Mouse (Mus musculus) stomach, embryonic 15.5 days (tissue): ENCODE measurements around the gene Zfp750. TPM values are rescaled to one million over a fixed set of nuclear protein-coding genes. Genes with fewer than 3 reads are reported as not detected.
A peak's percentile ranks its signal among the peaks of the same experiment; 100 is the strongest.

Experiments used
- ATAC-seq: fragments of 200-750 bp; cut with Nextera tagmentation; 2 replicates; pipeline ENCODE4 v1.8.0; 2017; ENCODE audit warnings: low read depth, moderate number of reproducible peaks, moderate TSS enrichment; ENCODE audit not compliant: insufficient read depth, low FRiP score
- H3K27ac ChIP-seq: fragments of 300-500 bp; sonication (generic); 2 replicates; pipeline ENCODE4 v1.5.1; 2015; ENCODE audit warnings: mild to moderate bottlenecking, inconsistent platforms
- H3K27me3 ChIP-seq: fragments of 300-500 bp; sonication (generic); replicated peaks from 2 replicates; pipeline ENCODE4 v1.6.1; 2015; ENCODE audit warnings: inconsistent platforms
- H3K36me3 ChIP-seq: fragments of 300-500 bp; sonication (generic); 2 replicates; pipeline ENCODE4 v1.6.1; 2015; ENCODE audit warnings: inconsistent platforms
- H3K4me1 ChIP-seq: fragments of 300-500 bp; sonication (generic); 2 replicates; pipeline ENCODE4 v1.6.1; 2015; ENCODE audit warnings: inconsistent platforms
- H3K4me2 ChIP-seq: fragments of 300-500 bp; sonication (generic); 2 replicates; pipeline ENCODE4 v1.6.1; 2015; ENCODE audit warnings: mild to moderate bottlenecking, inconsistent platforms
- H3K4me3 ChIP-seq: fragments of 300-500 bp; sonication (generic); replicated peaks from 2 replicates; pipeline ENCODE4 v1.5.1; 2015; ENCODE audit warnings: inconsistent platforms
- H3K9ac ChIP-seq: fragments of 300-500 bp; sonication (generic); 2 replicates; pipeline ENCODE4 v1.6.1; 2015; ENCODE audit warnings: inconsistent platforms
- H3K9me3 ChIP-seq: fragments of 300-500 bp; sonication (generic); 2 replicates; pipeline ENCODE4 v1.6.1; 2016; ENCODE audit warnings: inconsistent platforms
- WGBS: fragments of 180-500 bp; shearing (Covaris S2); methylation state at CpG from one replicate; pipeline ENCODE4 v1.1.7; 2015; 5-methylcytosine and 5-hydroxymethylcytosine counted together
- polyA plus RNA-seq: library from polyadenylated mRNA; unstranded; fragments of >200 nt; fragmentation: Nextera tagmentation; extraction: Ambion mirVana; gene quantifications from 2 replicates; pipeline ENCODE4 v1.2.1, GENCODE M21; 2015

The Zfp750 gene
- polyA plus RNA-seq, 1 experiment from 2014 or later = 10.9 TPM

DNA sequence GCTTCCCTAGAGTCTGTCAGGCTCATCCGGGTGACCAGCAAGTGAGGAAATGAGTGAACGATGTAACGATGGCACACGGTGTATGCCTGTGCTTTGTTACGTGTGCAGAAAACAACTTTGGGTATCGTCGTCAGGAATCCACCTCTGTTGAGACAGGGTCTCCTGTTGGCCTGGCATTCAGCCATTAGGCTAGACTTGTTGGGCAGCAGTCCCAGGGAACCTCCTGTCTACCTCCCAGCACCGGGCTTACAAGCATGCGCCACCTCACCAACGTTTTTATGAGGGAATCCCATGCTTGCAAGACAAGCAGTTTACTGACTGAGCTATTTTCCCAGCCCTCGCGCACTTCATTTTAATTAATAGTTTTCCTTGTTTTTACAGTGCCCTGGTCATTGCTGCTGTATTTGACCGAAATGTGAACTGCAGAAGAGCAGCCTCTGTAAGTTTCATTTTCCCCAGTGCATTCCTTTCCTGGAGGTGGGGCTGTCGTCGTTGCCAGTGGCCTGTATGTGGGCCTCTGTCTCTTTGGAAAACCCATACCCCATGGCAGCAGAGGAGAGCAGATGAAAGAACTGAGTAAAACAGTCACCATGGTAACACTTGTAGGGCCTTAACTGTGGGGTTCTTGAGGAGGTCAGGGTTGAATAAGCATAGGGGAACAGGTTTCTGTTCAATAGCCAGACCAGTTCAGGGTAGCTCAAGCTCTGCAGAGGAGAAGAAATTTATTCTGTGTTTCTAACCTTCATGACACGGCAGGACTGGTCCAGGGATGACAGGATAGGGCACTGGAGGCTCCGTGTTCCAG is 30.9 kb upstream of the Zfp750 start:
- Histone ChIP-seq H3K9ac (no peak overlapping the region), H3K9me3 (no peaks in the 10 kb centered on the region), H3K27ac (peak overlapping the region; percentile 71), H3K36me3 (no peaks in the 10 kb centered on the region), H3K4me3 (no peak overlapping the region), H3K27me3 (no peaks in the 10 kb centered on the region), H3K4me1 (peaks cover 13% of the 10 kb centered on the region), H3K4me2 (peak overlapping the region; percentile 11; the same call in 1 of the 2 replicates)
- ATAC-seq = 0 out of 2 replicates have a peak, but pooled peaks have one; percentile 28
- 52% methylated on average over 17 of the region's 17 CpGs for WGBS

DNA sequence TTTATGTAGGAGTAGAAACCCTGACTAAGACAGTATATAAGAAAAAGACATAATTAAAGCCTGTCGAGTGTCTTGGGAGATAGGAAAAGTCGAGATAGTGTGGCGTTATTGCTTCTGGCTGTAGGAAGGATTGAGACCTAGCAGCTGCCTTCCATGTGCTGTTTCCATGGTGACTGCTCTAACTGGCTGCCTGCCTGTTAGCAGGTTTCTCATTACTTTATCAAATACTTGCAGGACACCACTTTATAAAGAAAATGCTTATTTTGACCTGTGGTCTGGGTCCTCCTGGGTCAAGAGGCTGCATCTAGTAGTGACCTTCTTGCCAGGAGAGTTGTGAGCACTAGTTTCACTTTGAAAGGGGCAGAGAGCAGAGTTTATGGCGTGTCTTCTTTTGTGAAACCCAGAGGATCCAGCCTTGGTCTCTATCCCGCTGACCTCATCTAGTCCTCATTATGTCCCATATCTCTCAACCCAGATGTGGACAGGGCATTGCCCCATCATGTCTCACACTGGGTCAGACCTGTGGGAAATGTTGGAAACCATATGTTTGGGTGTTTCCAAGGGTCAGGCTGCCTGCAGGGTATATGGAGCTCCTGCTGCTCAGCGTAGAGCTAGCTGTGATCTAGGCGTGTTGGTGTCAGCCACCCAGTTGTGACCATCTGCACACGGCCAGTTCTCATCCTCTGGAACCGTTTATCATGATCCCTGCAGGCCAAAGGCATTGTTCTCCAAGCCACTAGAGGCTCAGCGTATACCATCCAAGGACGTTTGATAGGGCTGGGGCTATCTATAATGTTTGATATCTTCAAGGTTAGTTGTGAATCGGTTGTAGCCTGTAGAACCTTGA is 30.1 kb upstream of the Zfp750 start:
- Histone ChIP-seq H3K27ac (peak overlapping the region; percentile 71; the same call in 1 of the 2 replicates), H3K4me2 (no peak overlapping the region), H3K36me3 (no peaks in the 10 kb centered on the region), H3K27me3 (no peaks in the 10 kb centered on the region), H3K4me1 (peaks cover 15% of the 10 kb centered on the region), H3K9ac (no peak overlapping the region), H3K4me3 (no peak overlapping the region), H3K9me3 (no peaks in the 10 kb centered on the region)
- no peak for ATAC-seq
- 60% methylated on average over 12 of the region's 12 CpGs for WGBS

DNA sequence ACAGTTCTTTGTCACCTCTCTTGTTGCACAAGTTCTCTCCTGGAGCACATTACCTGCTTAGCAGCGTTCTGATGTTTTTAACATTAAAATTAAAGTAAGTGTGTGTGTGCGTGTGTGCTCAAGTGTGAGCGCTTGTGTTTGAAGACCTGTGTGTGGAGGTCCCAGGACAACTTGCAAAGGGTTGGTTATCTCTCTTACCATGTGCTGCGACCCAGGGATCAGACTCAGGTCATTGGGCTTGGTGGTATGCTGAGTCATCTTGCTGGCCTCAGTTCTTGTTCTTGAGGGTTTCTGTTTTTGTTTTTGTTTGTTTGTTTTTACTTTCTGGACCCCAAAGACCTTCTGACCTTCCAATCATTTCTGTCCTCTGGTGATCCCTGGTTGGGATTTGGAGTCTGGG is 28.8 kb upstream of the Zfp750 start:
- no peak overlapping the region for H3K4me2 ChIP-seq
- no peak overlapping the region for H3K4me3 ChIP-seq
- no peaks in the 10 kb centered on the region for H3K27me3 ChIP-seq
- peaks cover 25% of the 10 kb centered on the region for H3K4me1 ChIP-seq
- H3K27ac ChIP-seq = no peak overlapping the region
- no peak overlapping the region for H3K9ac ChIP-seq
- ATAC-seq = no peak; the same call in 1 of the 2 replicates
- WGBS = 83% methylated on average over 4 of the region's 4 CpGs
- no peaks in the 10 kb centered on the region for H3K9me3 ChIP-seq
- H3K36me3 ChIP-seq = no peaks in the 10 kb centered on the region

DNA sequence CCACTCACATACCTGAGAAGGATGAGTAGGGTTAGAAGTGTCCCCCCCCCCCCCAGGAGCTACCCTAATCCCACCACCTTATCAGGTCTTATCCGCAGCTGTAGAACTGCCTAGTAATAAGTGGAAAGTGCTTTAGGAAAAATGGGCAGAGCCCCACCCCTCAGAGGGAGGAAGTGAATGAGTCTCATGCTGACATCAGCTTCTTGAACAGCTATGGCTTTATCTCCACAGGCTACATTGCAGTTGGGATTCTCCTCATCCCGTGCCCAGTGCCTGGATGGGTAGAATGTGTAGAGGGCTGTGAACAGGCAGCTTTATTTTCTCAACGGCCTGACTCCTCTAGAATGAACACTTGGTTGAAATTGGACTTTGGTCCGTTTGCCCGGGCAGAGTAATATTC is 28.1 kb upstream of the Zfp750 start:
- whole genome bisulfite sequencing = 76% methylated on average over 5 of the region's 5 CpGs
- no peaks in the 10 kb centered on the region for H3K36me3 ChIP-seq
- H3K27ac ChIP-seq = no peak overlapping the region
- H3K4me2 ChIP-seq = no peak overlapping the region
- peaks cover 26% of the 10 kb centered on the region for H3K4me1 ChIP-seq
- H3K4me3 ChIP-seq = no peak overlapping the region
- ATAC-seq = no peak
- no peaks in the 10 kb centered on the region for H3K9me3 ChIP-seq
- H3K27me3 ChIP-seq = no peaks in the 10 kb centered on the region
- H3K9ac ChIP-seq = no peak overlapping the region

DNA sequence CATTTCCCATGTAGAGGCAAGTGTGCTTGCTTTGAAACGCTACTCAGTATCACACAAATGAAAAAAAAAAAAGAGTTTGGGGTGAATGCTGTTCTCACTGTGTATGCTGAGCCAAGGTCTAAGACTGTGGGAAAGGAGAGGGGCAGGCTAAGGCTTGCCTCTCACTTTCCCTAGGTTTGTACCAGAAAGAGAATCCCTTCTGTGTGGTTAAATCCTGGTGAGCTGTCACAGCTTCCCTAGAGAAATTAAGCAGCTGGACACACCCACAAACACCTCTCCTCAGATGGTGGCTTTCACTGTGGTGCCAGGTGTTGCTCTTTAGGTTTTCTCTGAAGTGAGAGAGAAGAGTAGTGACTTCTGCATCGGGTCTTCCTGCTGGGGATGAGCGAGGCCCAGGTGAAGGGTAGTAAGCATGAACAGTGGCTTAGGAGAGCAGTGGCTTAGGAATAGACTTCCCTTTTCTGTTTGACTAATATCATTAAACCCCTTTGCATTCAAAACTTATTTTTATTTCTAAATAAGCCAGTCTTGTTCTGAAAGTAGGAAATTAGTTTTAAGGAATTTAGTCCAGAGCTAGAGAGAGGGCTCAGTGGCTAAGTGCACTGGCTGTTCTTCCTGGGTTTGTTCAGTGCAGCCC is 26.4 kb upstream of the Zfp750 start:
- Histone ChIP-seq H3K27me3 (no peaks in the 10 kb centered on the region), H3K4me3 (no peak overlapping the region), H3K27ac (peak overlapping the region; percentile 92), H3K36me3 (no peaks in the 10 kb centered on the region), H3K9me3 (no peaks in the 10 kb centered on the region), H3K4me1 (peaks cover 25% of the 10 kb centered on the region), H3K4me2 (no peak overlapping the region), H3K9ac (no peak overlapping the region)
- WGBS = 59% methylated on average over 3 of the region's 3 CpGs
- no peak for ATAC-seq

DNA sequence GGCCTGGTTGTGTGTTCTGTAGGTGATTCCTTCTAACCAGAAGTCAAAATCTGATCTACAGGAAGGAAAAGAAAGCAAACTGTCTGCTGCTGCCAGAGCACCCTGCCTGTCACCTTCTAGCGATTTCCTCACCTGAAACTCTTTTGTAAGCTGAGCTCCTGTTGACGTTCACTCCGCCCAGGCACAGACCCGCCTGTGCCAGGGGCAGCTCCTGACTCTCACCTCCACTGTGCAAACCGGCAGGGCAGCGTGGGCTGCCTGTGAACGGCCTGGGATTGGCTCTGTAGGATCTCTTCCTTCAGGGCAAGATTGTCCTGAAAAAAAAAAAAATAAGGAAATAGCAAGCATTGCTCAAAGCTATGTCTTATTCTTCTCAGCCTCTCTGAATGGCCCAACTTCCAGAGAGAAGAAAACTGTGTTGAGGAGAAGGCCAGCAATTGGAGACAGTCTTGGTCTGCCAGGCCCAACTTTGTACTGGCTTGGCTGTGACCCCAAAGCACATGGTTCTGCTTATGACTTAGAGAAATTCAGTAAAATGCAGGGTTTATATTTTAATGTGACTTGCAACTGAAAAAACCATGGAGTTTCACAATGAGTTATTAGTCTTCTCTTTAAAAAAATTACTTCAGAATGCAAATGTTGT is 25.7 kb upstream of the Zfp750 start:
- Histone ChIP-seq H3K27me3 (no peaks in the 10 kb centered on the region), H3K4me3 (no peak overlapping the region), H3K9ac (no peak overlapping the region), H3K27ac (peak overlapping the region; percentile 92), H3K9me3 (no peaks in the 10 kb centered on the region), H3K4me2 (no peak overlapping the region), H3K36me3 (no peaks in the 10 kb centered on the region), H3K4me1 (peaks cover 22% of the 10 kb centered on the region)
- ATAC-seq = 0 out of 2 replicates have a peak, but pooled peaks have one; percentile 44
- WGBS = 37% methylated on average over 7 of the region's 7 CpGs

DNA sequence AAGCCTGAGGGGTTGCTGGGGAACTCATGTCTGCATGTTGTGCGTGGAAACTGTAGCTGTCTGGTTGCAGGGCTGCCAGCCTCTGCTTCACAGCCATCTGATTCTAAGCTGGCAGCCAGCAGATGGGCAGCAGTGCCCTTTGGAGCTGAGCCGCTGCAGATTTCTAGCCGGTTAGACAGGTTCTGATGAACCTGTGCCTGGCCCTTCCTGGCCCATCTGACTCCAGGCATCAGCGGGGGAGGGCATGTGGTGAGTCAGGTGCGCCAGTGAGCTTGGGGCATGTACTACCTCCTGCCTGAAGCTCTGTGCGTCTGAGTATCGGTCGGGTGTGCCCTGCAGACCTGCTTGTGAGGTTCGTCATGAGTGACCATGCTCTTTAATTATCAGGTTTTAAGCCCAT is 24.8 kb upstream of the Zfp750 start:
- 63% methylated on average over 9 of the region's 9 CpGs for WGBS
- H3K4me2 ChIP-seq = no peak overlapping the region; the same call in 1 of the 2 replicates
- peaks cover 13% of the 10 kb centered on the region; the same call in 1 of the 2 replicates for H3K4me1 ChIP-seq
- no peaks in the 10 kb centered on the region for H3K9me3 ChIP-seq
- H3K36me3 ChIP-seq = no peaks in the 10 kb centered on the region
- H3K4me3 ChIP-seq = peak overlapping the region; percentile 3; the same call in 1 of the 2 replicates
- H3K27ac ChIP-seq = peak overlapping the region; percentile 92
- no peak overlapping the region for H3K9ac ChIP-seq
- no peaks in the 10 kb centered on the region for H3K27me3 ChIP-seq
- peak; percentile 84 for ATAC-seq

DNA sequence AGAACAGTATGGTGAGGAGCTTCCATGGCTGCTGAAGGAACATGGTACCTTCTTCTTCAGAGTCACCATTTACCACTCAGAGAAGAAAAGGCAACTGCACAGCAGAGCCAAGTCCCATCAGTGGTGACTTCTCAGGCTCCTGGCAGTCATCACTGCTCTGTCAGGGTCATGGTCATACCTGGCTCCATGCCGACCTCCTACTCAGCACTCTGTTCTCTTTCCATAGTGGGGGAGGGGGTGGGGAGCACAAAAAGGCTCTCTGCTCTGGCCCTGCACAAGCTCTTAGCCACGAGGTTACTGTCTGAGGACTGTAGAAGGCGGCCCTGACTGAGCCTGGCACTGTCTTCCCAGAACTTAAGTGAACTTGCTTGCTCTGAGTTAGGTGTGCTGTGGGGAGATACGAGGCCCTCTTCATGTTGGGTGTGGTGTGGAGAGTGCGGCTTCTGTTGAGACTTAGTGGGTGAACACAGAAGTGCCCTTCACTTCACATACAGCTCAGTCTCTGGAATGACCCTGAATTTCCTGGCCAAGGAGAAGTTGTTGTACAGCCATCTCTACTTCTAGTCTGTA is 24.2 kb upstream of the Zfp750 start:
- peak; percentile 56; the same call in 1 of the 2 replicates for ATAC-seq
- no peaks in the 10 kb centered on the region for H3K9me3 ChIP-seq
- no peaks in the 10 kb centered on the region for H3K36me3 ChIP-seq
- 70% methylated on average over 5 of the region's 5 CpGs for WGBS
- H3K4me1 ChIP-seq = peaks cover 13% of the 10 kb centered on the region; the same call in 1 of the 2 replicates
- no peak overlapping the region for H3K4me3 ChIP-seq
- peak overlapping the region; percentile 92 for H3K27ac ChIP-seq
- H3K4me2 ChIP-seq = no peak overlapping the region; the same call in 1 of the 2 replicates
- no peaks in the 10 kb centered on the region for H3K27me3 ChIP-seq
- no peak overlapping the region for H3K9ac ChIP-seq

DNA sequence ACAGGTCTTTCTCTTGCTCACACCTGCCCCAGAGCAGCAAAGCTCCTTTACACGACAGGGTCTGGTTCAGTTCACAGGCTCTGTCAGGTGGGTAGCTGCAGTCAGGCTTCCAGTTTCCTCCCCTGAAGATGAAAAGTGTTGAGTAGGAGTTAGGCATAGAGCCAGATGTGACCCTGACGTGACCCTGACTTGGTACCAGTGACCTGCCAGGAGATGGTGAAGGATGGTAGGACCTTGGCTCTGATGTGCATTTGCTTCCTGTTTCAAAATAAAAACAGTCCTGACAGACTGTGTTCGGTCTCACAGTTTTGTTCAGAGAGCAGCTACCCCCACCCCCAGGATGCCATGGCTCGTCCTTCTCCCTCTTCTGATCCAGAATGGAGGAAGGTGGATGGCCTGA is 23.3 kb upstream of the Zfp750 start:
- WGBS = 73% methylated on average over 4 of the region's 4 CpGs
- Histone ChIP-seq H3K9me3 (no peaks in the 10 kb centered on the region), H3K27ac (no peak overlapping the region), H3K36me3 (no peaks in the 10 kb centered on the region), H3K4me1 (peaks cover 13% of the 10 kb centered on the region; the same call in 1 of the 2 replicates), H3K4me3 (no peak overlapping the region), H3K9ac (no peak overlapping the region), H3K4me2 (no peak overlapping the region), H3K27me3 (no peaks in the 10 kb centered on the region)
- no peak for ATAC-seq

DNA sequence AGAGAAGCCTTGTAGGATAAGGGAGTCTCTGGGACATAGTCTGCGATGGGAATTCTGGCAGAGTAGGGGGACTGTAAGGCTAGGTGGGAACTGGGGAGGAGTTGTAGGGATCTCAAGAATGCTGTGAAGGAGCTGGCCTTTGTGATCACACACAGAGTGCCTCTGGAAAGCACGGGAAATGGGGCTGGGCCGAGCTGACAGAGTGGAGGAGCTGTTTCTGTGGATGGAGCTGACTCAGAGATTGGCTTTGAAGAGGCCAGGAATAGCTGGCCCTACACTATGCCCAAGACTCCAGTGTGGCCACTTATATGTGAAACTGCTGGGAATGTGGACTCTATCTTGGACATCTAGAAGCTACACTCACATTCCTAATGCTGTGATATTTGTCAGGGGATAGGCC is 17.4 kb upstream of the Zfp750 start:
- 25% methylated on average over 3 of the region's 3 CpGs for WGBS
- H3K9ac ChIP-seq = no peak overlapping the region
- H3K4me3 ChIP-seq = no peak overlapping the region
- no peak overlapping the region for H3K4me2 ChIP-seq
- ATAC-seq = no peak
- H3K36me3 ChIP-seq = no peaks in the 10 kb centered on the region
- no peak overlapping the region for H3K27ac ChIP-seq
- peaks cover 4% of the 10 kb centered on the region; the same call in 1 of the 2 replicates for H3K4me1 ChIP-seq
- no peaks in the 10 kb centered on the region for H3K9me3 ChIP-seq
- no peaks in the 10 kb centered on the region for H3K27me3 ChIP-seq

DNA sequence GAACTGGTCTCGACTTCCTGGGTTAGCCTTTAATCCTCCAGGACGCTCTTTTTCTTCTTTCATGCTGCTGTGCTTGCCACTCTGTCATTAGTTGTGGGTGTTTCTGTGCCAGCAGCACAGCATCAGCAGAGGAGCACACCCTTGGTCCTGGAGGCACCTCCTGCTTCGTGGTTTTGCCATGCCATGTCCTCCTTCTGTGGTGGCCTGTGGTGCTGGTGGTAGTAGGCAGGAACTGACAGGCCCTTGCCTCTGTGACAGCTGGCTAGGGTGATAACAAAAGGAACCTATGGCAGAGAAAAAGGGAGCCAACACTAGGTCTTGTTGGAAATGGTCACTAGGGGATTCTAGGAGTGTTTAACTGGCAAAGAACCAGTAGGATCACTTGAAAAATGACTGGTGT is 10.6 kb upstream of the Zfp750 start:
- Histone ChIP-seq H3K36me3 (no peaks in the 10 kb centered on the region), H3K9me3 (no peaks in the 10 kb centered on the region), H3K4me1 (peaks cover 4% of the 10 kb centered on the region; the same call in 1 of the 2 replicates), H3K27me3 (no peaks in the 10 kb centered on the region), H3K4me3 (no peak overlapping the region), H3K27ac (no peak overlapping the region), H3K9ac (no peak overlapping the region), H3K4me2 (no peak overlapping the region)
- ATAC-seq = no peak
- WGBS = 79% methylated on average over 3 of the region's 3 CpGs
